Mouse (Mus musculus) bone marrow, adult 2 months (tissue): ENCODE data around the gene Vps16.

Experiments
- CTCF ChIP-seq: fragments of 200-500 bp; IDR thresholded peaks from 2 replicates; pipeline ENCODE4 v1.5.1; 2011; ENCODE audit warnings: low read length, control low read depth; ENCODE audit not compliant: control insufficient read depth, insufficient read depth
- POLR2A ChIP-seq: fragments of 200-500 bp; IDR thresholded peaks from 2 replicates; pipeline ENCODE4 v1.6.1; 2011; ENCODE audit warnings: low read depth, mild to moderate bottlenecking, control low read depth, low read length, borderline replicate concordance; ENCODE audit not compliant: control insufficient read depth

- TF ChIP-seq CTCF, result no peak
- no peak for TF ChIP-seq POLR2A
Observed at GRCm38 (mm10) chr2:130438861-130439260, 14.7 kb downstream of the Vps16 start.
